Mouse (Mus musculus) liver, adult 2 months (tissue): ENCODE data around the gene Gm11020. TPM values are rescaled to one million over a fixed set of nuclear protein-coding genes. Genes with fewer than 3 reads are reported as not detected.
A peak's percentile ranks its signal among the peaks of the same experiment; 100 is the strongest.
"Not testable (repeated sequence)": the region's sequence is repeated elsewhere in the genome, so short reads cannot be mapped to it uniquely, and the experiment has no call there.

Experiments
- DNase-seq: peaks from one replicate; pipeline ENCODE4 v3.0.0-alpha.2; 2011; ENCODE audit warnings: low read depth, low spot score; ENCODE audit errors: extremely low read depth
- H3K27ac ChIP-seq: fragments of 200-500 bp; replicated peaks from 2 replicates; pipeline ENCODE4 v1.5.1; 2012; ENCODE audit warnings: low read depth, mild to moderate bottlenecking, control low read depth, inconsistent platforms, low read length; ENCODE audit not compliant: insufficient read depth
- H3K27me3 ChIP-seq: fragments of 200-500 bp; 2 replicates; pipeline ENCODE4 v1.6.1; 2012; ENCODE audit warnings: mild to moderate bottlenecking, moderate library complexity, low read length, inconsistent platforms; ENCODE audit not compliant: control insufficient read depth, insufficient read depth
- H3K36me3 ChIP-seq: fragments of 200-500 bp; 2 replicates; pipeline ENCODE4 v1.6.1; 2012; ENCODE audit warnings: low read length, inconsistent platforms; ENCODE audit not compliant: control insufficient read depth, insufficient read depth
- H3K4me1 ChIP-seq: fragments of 200-500 bp; 2 replicates; pipeline ENCODE4 v1.6.1; 2011; ENCODE audit warnings: low read length; ENCODE audit not compliant: control insufficient read depth, insufficient read depth
- H3K4me3 ChIP-seq: fragments of 200-500 bp; 2 replicates; pipeline ENCODE4 v1.5.1; 2011; ENCODE audit warnings: low read depth, mild to moderate bottlenecking, control low read depth, low read length, moderate library complexity; ENCODE audit not compliant: insufficient read depth
- H3K79me2 ChIP-seq: fragments of 200-500 bp; 2 replicates; pipeline ENCODE4 v1.6.1; 2012; ENCODE audit warnings: inconsistent platforms, mild to moderate bottlenecking, low read length, moderate library complexity; ENCODE audit not compliant: control insufficient read depth, insufficient read depth
- H3K9ac ChIP-seq: fragments of 200-500 bp; 2 replicates; pipeline ENCODE4 v1.6.1; 2012; ENCODE audit warnings: low read depth, mild to moderate bottlenecking, control low read depth, inconsistent platforms, low read length
- CTCF ChIP-seq: fragments of 200-500 bp; IDR thresholded peaks from 2 replicates; pipeline ENCODE4 v1.5.1; 2011; ENCODE audit warnings: low read depth, low read length, control low read depth
- POLR2A ChIP-seq: fragments of 200-500 bp; IDR thresholded peaks from 2 replicates; pipeline ENCODE4 v1.6.1; 2011; ENCODE audit warnings: low read length, control low read depth; ENCODE audit not compliant: insufficient read depth; ENCODE audit errors: extremely low read depth
- WGBS: fragments of 180-500 bp; shearing (Covaris S2); methylation state at CpG from one replicate; pipeline ENCODE4 v1.1.7; 2018; 5-methylcytosine and 5-hydroxymethylcytosine counted together
- polyA plus RNA-seq: library from polyadenylated mRNA; depleted of rRNA; stranded (reverse); fragments of >200 nt; gene quantifications from 2 replicates; pipeline ENCODE4 v1.2.3, GENCODE M21; 2012; rRNA removed
- total RNA-seq: library from RNA; depleted of rRNA; stranded (reverse); fragments of >200 nt; gene quantifications from 2 replicates; pipeline ENCODE4 v1.2.3, GENCODE M21; 2014; rRNA removed

Gene Gm11020
- total RNA-seq (not detected in 2 replicates), polyA plus RNA-seq (not detected in 2 replicates)

DNA sequence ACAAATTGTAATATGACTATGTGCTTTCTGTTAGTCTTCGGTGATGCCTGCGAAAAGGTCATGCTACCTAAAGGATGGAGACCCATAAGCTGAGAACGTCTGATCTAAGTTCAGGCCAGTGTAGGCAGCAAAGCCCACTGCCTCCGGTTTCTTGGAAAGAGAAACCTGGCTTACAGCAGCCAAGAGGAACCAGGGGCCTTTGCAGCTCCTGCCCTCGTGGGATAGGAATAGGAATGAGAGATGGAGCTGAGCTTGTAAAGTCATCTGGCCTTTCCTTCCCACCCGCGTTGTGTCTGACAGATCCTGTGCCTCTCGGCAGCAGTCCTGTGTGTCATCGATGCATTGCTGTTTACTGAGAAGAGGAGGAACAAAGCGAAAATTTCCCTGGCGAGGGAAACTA, at the start of gene Gm11020:
TSS of gene Gm11020 (plus strand) at position 301 of the 400 bp plus-strand sequence.
- not testable (repeated sequence) for H3K27ac ChIP-seq, H3K4me1 ChIP-seq, H3K9ac ChIP-seq, DNase-seq, H3K4me3 ChIP-seq, H3K79me2 ChIP-seq, H3K27me3 ChIP-seq, H3K36me3 ChIP-seq
- 84% methylated on average over 11 of the region's 11 CpGs for WGBS

- not testable (repeated sequence) for H3K4me3 ChIP-seq, H3K9ac ChIP-seq, H3K27me3 ChIP-seq, H3K27ac ChIP-seq, H3K79me2 ChIP-seq, DNase-seq, H3K36me3 ChIP-seq, H3K4me1 ChIP-seq
- WGBS, result 89% methylated on average over 12 of the region's 12 CpGs
These were observed 28.3 kb upstream of the Gm11020 start, which contains the start of gene Cmtm2a for GRCm38 (mm10) chr8:104293081-104293480. Cmtm2a (minus strand) TSS chr8:104293181.

DNA sequence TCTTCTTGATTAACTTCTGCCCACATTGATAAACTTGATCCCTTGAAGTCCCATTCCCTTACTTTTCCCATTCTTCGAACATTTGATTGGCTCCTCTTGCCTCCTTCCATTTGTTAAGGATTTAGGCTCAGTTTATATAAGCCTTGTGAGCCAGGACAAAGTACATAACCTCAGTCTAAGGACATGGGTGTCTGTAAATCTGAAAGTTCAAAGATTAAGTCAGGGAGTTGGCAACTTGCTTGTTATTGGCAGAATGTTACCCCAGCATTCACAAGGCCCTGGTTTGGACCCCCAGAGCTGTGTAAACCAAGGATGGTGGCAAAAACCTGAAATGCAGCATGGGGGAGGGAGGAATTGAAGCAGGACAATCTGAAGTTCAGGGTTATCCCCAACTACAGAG, 27.0 kb upstream of the Gm11020 start:
- Histone ChIP-seq H3K9ac (no peak overlapping the region), H3K27me3 (no peaks in the 10 kb centered on the region), H3K79me2 (no peaks in the 10 kb centered on the region), H3K27ac (no peak overlapping the region), H3K4me3 (no peak overlapping the region), H3K4me1 (no peaks in the 10 kb centered on the region), H3K36me3 (no peaks in the 10 kb centered on the region)
- peak; percentile 34 for DNase-seq
- TF ChIP-seq POLR2A (no peak), CTCF (no peak)
- WGBS, result 84% methylated on average over 1 of the region's 1 CpGs

GRCm38 (mm10) chr8:104301577-104301976, 19.8 kb upstream of the Gm11020 start:
- not testable (repeated sequence) for H3K27me3 ChIP-seq, H3K36me3 ChIP-seq, H3K4me3 ChIP-seq, H3K4me1 ChIP-seq, H3K79me2 ChIP-seq, DNase-seq, H3K27ac ChIP-seq, H3K9ac ChIP-seq
- 44% methylated on average over 3 of the region's 3 CpGs for WGBS

- not testable (repeated sequence) for H3K4me1 ChIP-seq, H3K79me2 ChIP-seq, H3K27ac ChIP-seq, H3K27me3 ChIP-seq, H3K36me3 ChIP-seq, H3K4me3 ChIP-seq, H3K9ac ChIP-seq, DNase-seq
- WGBS, result 92% methylated on average over 4 of the region's 4 CpGs
These were observed 18.8 kb upstream of the Gm11020 start for GRCm38 (mm10) chr8:104302536-104302935.

GRCm38 (mm10) chr8:104304962-104305361, 16.4 kb upstream of the Gm11020 start:
- WGBS, result 82% methylated on average over 11 of the region's 11 CpGs
- TF ChIP-seq POLR2A, result no peak
- no peak for TF ChIP-seq CTCF
- Histone ChIP-seq H3K79me2 (no peaks in the 10 kb centered on the region), H3K27me3 (no peaks in the 10 kb centered on the region), H3K36me3 (no peaks in the 10 kb centered on the region), H3K9ac (no peak overlapping the region), H3K27ac (no peak overlapping the region), H3K4me3 (no peak overlapping the region), H3K4me1 (no peaks in the 10 kb centered on the region)
- DNase-seq, result no peak

DNA sequence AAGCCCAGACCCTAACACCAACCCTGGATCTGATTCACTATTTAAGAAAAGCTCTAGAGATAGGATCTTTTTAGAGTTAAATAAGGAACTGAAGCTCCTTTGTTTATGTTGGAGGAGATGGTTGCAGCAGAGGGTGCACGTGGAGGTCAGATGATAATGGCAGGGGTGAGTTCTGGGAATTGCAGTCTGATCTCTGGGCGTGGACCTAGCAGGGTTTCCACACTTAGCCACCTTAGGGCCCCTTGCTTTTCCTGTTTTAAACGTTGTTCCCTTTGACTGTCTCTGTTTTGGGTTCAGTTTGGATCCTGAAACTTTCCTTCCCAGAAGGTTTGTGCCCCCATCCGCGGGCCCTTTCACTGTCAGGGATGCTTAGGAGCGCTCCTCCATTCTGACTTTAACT, 13.0 kb upstream of the Gm11020 start:
- H3K27me3 ChIP-seq, H3K27ac ChIP-seq: not testable (repeated sequence)
- WGBS, result 46% methylated on average over 6 of the region's 6 CpGs

GRCm38 (mm10) chr8:104309441-104310155, 11.8 kb upstream of the Gm11020 start, which contains the start of the genes Gm45711 and Cmtm1:
Gm45711 (minus strand) TSS chr8:104310081.
Cmtm1 (minus strand) TSS chr8:104310145.
- not testable (repeated sequence) for H3K79me2 ChIP-seq, H3K27me3 ChIP-seq, H3K36me3 ChIP-seq, H3K4me3 ChIP-seq, H3K9ac ChIP-seq, H3K4me1 ChIP-seq, H3K27ac ChIP-seq
- 73% methylated on average over 36 of the region's 36 CpGs for WGBS
- peak; percentile 20 for DNase-seq

More for the DNA sequence above, 13.0 kb upstream of the Gm11020 start:
- not testable (repeated sequence) for H3K4me3 ChIP-seq, H3K9ac ChIP-seq, H3K79me2 ChIP-seq, H3K4me1 ChIP-seq, H3K36me3 ChIP-seq, DNase-seq

DNA sequence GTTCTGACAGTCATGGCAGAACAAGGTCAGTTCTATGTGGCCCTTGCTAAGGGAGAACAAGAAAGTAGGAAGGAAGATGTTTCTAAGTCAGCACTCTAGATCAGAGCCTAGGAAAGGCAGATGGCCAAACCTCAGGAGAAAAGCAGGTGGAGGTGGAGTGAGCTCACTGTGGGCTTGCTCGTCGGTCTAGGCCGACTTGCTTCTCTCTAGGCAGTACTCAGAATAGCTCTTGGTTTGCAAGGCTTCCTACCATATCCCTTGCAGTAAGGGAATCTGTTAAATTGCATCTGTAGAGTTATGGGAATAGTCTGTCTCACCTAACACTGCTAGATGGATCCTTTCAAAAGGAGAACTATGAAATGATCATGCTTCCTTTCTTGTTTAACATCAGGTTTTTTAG, 9.3 kb upstream of the Gm11020 start:
- not testable (repeated sequence) for DNase-seq, H3K9ac ChIP-seq, H3K27me3 ChIP-seq, H3K79me2 ChIP-seq, H3K27ac ChIP-seq, H3K36me3 ChIP-seq, H3K4me1 ChIP-seq, H3K4me3 ChIP-seq
- WGBS, result 91% methylated on average over 3 of the region's 3 CpGs
